Mouse (Mus musculus): ENCODE results near the gene Szrd1.
A peak's percentile ranks its signal among the peaks of the same experiment; 100 is the strongest.
"Not testable (repeated sequence)": the region's sequence is repeated elsewhere in the genome, so short reads cannot be mapped to it uniquely, and the experiment has no call there.

Gene Szrd1

GRCm38 (mm10) chr4:141147112-141148008 lies 7.8 kb upstream of the Szrd1 start, which contains the start of gene Fbxo42:
Fbxo42 (plus strand) TSS chr4:141147913.
- peak; percentile 95 for DNase-seq (ENCODE audit: low read depth, low spot score)

- no peak for DNase-seq (ENCODE audit: low read depth, low spot score)
Observed at GRCm38 (mm10) chr4:141146491-141147033, 7.0 kb upstream of the Szrd1 start.

GRCm38 (mm10) chr4:141145124-141145523 lies 5.5 kb upstream of the Szrd1 start:
- not testable (repeated sequence) for DNase-seq (ENCODE audit: low read depth, low spot score)

- peak; percentile 86 for DNase-seq (ENCODE audit: low read depth, low spot score)
Observed at GRCm38 (mm10) chr4:141142285-141142811, 2.8 kb upstream of the Szrd1 start.

DNA sequence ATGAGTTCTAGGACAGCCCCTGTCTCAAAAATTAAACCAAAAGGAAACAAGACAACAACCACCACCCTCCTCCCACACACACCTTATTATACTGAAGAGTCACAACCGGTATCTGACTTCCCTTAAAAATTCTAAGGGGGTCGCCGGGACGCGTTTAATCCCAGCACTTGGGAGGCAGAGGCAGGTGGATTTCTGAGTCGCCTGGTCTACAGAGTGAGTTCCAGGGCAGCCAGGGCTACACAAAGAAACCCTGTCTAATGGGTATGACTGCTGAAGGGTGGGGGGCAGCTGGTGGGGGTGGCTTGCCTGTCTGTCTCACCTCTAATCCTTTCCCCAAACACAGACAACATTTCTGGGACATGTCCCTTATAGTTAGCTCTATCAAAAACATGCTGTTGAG lies 1.4 kb upstream of the Szrd1 start:
- no peak for DNase-seq (ENCODE audit: low read depth, low spot score)

- DNase-seq (ENCODE audit: low read depth, low spot score): not testable (repeated sequence)
Observed at GRCm38 (mm10) chr4:141140354-141140753, 779 bp upstream of the Szrd1 start.

DNA sequence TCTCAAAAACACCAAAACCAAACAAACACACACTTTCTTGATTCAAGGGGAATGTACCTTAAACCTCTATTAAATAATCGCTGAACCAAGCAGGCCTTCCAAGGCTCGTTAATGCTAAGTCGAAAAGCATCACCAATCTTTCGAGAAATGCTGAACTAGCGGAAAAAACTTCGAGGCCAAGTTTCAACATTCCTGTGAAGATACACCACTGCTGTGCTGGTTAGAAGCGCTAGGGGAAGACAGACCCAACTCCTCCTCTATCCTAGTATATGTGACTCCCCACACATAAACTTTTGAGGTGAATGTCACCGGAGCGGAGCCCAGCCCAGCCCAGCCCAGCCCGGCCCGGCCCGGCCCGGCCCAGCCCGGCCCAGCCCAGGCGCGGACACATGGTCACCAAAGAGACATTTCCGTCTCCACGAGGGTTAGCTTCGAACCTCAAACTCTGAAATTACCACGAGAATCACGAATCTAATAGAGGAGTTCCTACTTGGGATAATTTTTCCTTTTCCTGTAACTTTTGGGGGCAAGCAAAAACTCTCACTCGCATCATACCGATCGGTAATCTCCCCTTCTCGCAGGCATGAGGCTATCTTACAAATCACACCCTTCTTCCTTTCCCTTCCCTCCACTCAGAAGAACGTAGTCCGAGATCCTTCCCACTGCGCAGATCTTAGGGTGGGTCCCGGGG lies 1.0 kb downstream of the Szrd1 start:
- DNase-seq (ENCODE audit: low read depth, low spot score): peak; percentile 60

- peak; percentile 60 for DNase-seq (ENCODE audit: low read depth, low spot score)
Observed at GRCm38 (mm10) chr4:141137740-141138139, 1.8 kb downstream of the Szrd1 start.

GRCm38 (mm10) chr4:141136126-141136525 lies 3.4 kb downstream of the Szrd1 start:
- no peak for DNase-seq (ENCODE audit: low read depth, low spot score)

DNA sequence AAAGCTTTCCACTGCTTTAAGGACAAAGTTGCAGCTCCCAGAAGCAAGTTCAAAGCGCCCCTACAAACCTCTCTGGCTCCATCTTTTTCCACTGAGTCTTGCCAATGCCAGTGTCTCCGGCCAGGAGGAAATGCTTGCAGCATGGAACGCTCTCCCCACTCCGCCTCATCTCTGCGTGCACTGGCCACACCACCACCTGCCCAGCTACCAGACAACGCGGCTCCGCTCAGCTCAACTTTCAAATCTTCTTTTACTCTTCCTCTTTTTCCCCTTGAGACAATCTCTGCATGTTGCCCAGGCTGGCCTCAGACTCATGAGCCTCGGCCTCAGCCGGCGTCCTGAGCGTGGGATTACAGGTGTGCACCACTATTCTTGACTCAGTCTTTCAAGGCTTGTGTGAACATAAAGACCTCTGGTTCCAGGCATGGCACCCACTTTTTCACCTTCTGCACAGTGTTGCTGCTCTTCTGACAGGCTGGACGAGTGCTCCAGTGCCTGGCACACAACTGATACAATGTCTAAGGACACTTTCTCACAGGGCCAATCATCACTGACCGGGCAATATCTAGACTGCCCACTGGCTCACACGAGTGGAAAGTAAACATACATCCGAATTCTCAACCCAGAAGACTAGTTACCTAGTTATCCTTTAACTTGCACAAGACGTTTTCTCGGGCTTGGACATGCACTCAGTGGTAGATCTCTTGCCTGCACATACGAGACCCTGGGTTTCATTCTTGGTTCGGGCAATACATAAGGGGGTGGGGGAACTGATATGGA lies 4.6 kb downstream of the Szrd1 start:
- DNase-seq (ENCODE audit: low read depth, low spot score): peak; percentile 88

DNA sequence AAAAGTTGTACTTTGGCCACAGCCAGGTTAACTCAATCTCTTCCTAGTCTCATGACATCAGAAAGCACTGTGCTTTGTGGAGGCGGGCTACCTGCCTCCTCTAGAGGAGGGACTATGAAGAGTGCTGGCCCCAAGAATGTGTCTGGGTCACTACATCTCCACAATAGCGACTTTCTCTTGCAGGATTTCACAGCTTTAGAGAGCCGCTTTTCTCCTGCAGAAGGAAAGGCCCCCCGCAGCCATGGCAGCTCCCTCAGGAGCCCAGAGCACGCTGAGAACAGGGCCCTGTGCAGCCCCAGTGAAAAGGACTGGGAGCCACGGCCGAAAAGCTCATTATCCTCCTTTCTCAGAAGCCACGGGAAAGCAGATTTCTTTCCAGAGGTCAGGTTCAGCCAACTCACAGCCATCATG lies 5.5 kb downstream of the Szrd1 start:
- DNase-seq (ENCODE audit: low read depth, low spot score): no peak

DNA sequence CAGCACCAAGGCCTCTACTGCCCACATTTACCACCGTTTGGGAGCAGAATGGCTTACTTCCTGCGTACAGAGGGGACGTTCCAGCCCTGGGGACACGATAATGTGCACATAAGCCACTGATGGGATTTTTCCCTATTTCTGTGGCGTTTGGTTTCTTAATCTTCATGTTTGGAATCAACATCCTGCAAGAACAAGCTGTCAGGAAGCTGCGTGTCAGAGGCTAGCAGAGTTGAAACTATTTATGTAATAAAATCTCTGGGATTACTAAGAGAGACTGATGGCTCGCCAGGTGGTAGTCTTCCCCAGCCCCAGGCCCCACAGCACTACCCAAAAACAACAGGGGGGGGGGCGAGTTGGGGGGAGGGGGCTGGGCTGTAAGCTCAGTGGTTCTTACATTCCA lies 6.3 kb downstream of the Szrd1 start:
- no peak for DNase-seq (ENCODE audit: low read depth, low spot score)

- DNase-seq (ENCODE audit: low read depth, low spot score): no peak
Observed at GRCm38 (mm10) chr4:141132191-141132590, 7.4 kb downstream of the Szrd1 start.

DNA sequence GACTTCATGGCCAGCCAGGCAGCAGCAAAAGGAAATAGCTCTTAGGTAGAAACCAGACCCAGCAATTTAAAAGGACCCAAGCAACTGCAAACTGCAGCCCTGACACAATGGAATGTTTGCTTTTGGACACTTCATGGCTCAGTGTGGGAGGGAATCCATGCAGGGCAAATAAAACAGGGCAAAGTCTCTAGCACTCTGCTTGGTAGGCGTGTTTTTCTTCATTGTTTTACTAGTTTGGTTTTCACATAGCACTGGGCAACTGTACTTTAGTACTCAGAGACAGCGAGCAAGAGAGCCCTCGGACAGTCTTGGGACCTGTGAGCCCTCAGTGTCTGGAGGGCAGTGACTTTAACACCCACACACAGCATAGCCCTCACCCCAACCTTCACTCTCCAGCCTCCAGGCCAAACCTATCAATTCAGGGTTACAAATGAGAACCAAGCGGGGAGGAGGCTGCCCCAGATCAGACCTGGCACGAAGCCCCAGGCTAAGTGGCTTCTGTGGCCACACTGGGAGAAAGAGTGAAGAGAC lies 8.0 kb downstream of the Szrd1 start:
- no peak for DNase-seq (ENCODE audit: low read depth, low spot score)

DNA sequence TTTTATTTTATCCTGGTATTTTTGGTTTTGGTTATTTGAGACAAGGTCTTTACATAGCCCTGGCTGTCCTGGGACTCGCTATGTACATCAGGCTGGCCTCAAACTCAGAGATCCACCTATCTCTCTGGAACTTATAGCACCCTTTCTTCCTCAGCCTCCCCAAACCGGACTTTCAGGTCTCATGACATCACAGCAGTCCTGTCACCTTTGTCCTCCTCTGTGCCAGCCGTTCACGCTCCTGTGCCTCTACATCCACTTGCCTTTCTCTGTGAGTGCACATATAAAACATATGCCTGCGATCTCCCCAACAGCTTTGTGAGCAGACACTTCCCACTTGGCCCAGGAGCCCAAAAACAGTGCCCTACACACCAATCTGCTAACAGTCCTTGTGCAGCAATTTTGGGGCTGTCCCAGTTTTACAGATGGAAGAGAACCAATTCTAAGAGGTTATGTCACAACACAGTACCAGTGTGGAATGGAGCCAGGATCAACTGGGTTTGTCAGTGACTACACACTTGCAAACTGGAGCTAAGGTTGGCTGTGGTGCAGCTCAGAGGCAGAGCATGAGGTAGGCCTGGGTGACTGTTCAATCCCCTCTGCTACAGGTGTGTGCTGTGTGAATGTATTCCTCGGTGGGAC lies 8.8 kb downstream of the Szrd1 start:
- DNase-seq (ENCODE audit: low read depth, low spot score): no peak

- DNase-seq (ENCODE audit: low read depth, low spot score): no peak
Observed at GRCm38 (mm10) chr4:141129190-141129710, 10.3 kb downstream of the Szrd1 start.

- DNase-seq (ENCODE audit: low read depth, low spot score): no peak
Observed at GRCm38 (mm10) chr4:141123065-141123464, 16.5 kb downstream of the Szrd1 start.

- DNase-seq (ENCODE audit: low read depth, low spot score): no peak
Observed at GRCm38 (mm10) chr4:141122663-141123062, 16.9 kb downstream of the Szrd1 start.

- DNase-seq (ENCODE audit: low read depth, low spot score): no peak
Observed at GRCm38 (mm10) chr4:141120700-141121099, 18.9 kb downstream of the Szrd1 start.

DNA sequence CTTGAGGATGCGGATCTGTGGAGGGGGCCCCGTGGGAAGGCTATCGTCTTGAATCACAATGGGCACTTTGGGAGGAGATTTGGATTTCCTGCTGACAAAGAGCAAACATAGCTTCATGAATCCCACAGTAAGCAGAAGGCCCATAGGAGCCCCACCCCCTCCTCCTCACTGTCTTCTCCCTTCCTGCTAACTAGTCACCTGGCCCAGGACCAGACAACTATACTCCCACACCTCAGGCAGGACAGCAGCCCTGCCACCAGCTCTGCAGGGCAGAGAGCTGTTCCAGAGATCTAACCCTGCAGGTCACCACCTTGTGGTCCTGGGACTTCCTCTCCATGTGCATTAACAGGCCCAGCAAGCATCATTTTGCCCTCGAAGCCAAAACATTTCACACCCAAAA lies 20.9 kb downstream of the Szrd1 start:
- no peak for DNase-seq (ENCODE audit: low read depth, low spot score)

Measured in A20 (cell line).